Mouse (Mus musculus): ENCODE results near the gene Creld2. TPM values are rescaled to one million over a fixed set of nuclear protein-coding genes. Genes with fewer than 3 reads are reported as not detected.

Gene Creld2
- total RNA-seq, 2 experiments from 2014 or later: 21.4 to 26.5 TPM

GRCm38 (mm10) chr15:88832536-88832935 lies 13.1 kb downstream of the Creld2 start:
- H3K27ac ChIP-seq: no peak overlapping the region
- no peak for TF ChIP-seq CTCF (conservative IDR thresholded peaks at IDR 0.05)
- no peak overlapping the region for H3K4me3 ChIP-seq
- no peak for DNase-seq (ENCODE audit: low spot score in 2 of 2)

GRCm38 (mm10) chr15:88836031-88836430 lies 16.6 kb downstream of the Creld2 start:
- no peak for DNase-seq (ENCODE audit: low spot score in 2 of 2)
- H3K27ac ChIP-seq: no peak overlapping the region
- TF ChIP-seq CTCF (conservative IDR thresholded peaks at IDR 0.05): peak; percentile 40
- H3K4me3 ChIP-seq: no peak overlapping the region

GRCm38 (mm10) chr15:88836571-88836970 lies 17.1 kb downstream of the Creld2 start:
- Histone ChIP-seq H3K27ac (no peak overlapping the region), H3K4me3 (no peak overlapping the region)
- no peak for TF ChIP-seq CTCF (conservative IDR thresholded peaks at IDR 0.05)
- DNase-seq (ENCODE audit: low spot score in 2 of 2): no peak

GRCm38 (mm10) chr15:88837199-88837932 lies 17.9 kb downstream of the Creld2 start:
- peak overlapping the region; percentile 66 for H3K4me3 ChIP-seq
- H3K27ac ChIP-seq: peak overlapping the region; percentile 76
- peak; percentile 51 for TF ChIP-seq CTCF (conservative IDR thresholded peaks at IDR 0.05)
- peak; percentile 60 to 63 for DNase-seq (ENCODE audit: low spot score in 2 of 2)

- TF ChIP-seq CTCF (conservative IDR thresholded peaks at IDR 0.05): no peak
- no peak for DNase-seq (ENCODE audit: low spot score in 2 of 2)
- peak overlapping the region; percentile 66 for H3K4me3 ChIP-seq
- H3K27ac ChIP-seq: peak overlapping the region; percentile 76
Observed at GRCm38 (mm10) chr15:88837977-88838376, 18.5 kb downstream of the Creld2 start.

DNA sequence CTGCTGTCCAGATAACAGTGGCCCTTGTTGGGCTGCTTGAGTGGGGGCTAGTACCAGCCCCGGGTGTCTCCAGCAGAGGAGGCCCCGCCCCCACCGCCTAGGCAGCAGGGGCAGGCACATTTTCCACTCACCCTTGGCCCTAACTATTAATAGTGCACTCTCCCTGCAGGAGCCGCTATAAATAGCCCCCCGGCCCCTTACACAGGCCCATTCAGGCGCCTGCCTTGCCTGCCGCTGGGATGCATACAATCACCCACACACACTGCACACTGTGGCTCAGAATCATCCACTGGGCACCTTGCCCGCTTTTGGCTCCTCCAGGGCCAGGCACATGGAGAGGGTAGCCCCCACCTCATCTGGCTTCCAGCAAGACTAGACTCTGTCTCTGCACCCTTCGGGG lies 19.8 kb downstream of the Creld2 start:
- no peak for TF ChIP-seq CTCF (conservative IDR thresholded peaks at IDR 0.05)
- DNase-seq (ENCODE audit: low spot score in 2 of 2): peak; percentile 68 to 76
- peak overlapping the region; percentile 90 for H3K27ac ChIP-seq
- peak overlapping the region; percentile 1; the same call in 1 of the 2 replicates for H3K4me3 ChIP-seq

- TF ChIP-seq CTCF (conservative IDR thresholded peaks at IDR 0.05): no peak
- Histone ChIP-seq H3K27ac (peak overlapping the region; percentile 90), H3K4me3 (no peak overlapping the region)
- no peak for DNase-seq (ENCODE audit: low spot score in 2 of 2)
Observed at GRCm38 (mm10) chr15:88840126-88840525, 20.7 kb downstream of the Creld2 start.

GRCm38 (mm10) chr15:88841160-88841559 lies 21.7 kb downstream of the Creld2 start:
- DNase-seq (ENCODE audit: low spot score in 2 of 2): no peak
- Histone ChIP-seq H3K4me3 (no peak overlapping the region), H3K27ac (peak overlapping the region; percentile 39; the same call in 1 of the 2 replicates)
- TF ChIP-seq CTCF (conservative IDR thresholded peaks at IDR 0.05): no peak

DNA sequence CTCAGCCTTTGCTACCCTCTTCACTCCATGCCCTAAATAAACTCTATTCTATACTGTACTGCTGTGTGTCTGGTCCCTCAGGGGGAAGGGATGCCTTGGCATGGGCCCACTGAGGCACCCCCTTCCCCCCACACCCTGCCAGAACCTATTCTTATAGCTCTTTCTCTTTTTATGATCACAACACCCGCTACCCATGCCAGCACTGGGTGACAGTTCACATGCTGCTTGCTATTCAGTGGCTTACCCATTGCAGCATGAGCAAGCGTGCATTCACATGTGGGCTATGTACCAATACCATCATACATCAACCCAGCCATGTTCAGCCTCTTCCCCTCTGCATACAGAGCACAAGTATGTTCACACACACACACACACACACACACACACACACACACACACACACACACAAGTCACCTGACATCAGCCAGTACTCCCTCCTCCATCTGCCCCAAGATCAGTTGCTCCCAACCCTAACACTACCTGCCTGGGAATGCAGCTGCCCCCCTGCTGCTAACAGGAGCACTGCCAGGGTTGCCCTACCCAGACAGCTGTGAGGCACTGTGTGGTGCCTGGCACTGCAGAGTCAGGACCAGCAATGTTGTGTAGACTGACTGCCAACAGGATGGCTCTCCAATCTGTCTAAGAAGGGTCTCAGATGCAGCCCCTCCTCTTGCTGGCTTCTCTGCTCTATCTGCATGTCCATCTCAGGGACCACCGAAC lies 22.3 kb downstream of the Creld2 start:
- H3K27ac ChIP-seq: peak overlapping the region; percentile 64
- DNase-seq (ENCODE audit: low spot score in 2 of 2): no peak

GRCm38 (mm10) chr15:88842300-88842673 lies 22.8 kb downstream of the Creld2 start:
- peak overlapping the region; percentile 64 for H3K27ac ChIP-seq
- DNase-seq (ENCODE audit: low spot score in 2 of 2): no peak
- no peak overlapping the region for H3K4me3 ChIP-seq
- no peak for TF ChIP-seq CTCF (conservative IDR thresholded peaks at IDR 0.05)

More for the DNA sequence above, 22.3 kb downstream of the Creld2 start:
- no peak for TF ChIP-seq CTCF (conservative IDR thresholded peaks at IDR 0.05)
- H3K4me3 ChIP-seq: no peak overlapping the region

DNA sequence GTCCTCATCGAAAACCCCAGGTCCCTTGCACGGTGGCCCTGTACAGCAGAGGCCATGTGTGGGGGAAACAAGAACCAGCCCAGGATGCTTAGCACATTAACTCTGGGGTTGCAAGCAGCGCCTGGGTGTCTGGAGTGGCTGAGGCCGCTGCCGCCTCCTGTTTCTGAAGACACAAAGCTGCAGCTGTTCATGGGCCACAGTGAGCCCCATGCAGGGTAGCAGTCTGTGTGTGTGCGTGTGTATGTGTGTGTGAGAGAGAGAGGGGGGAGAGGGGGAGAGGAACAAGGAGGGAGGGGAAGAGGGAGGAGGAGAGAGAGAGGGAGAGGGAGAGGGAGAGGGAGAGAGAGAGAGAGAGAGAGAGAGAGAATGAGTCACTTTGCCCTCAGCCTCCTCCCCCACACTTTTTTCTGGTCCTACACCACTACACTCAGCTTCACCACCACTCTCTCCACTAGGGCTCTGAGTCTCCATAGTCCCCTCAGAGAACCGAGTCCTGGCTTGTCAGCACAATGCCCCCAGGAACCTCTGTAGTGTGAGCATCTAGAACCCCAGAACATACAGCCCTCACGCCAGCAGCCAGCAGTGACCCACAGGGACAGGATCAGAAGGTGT lies 24.1 kb downstream of the Creld2 start:
- H3K27ac ChIP-seq: peak overlapping the region; percentile 64
- no peak for TF ChIP-seq CTCF (conservative IDR thresholded peaks at IDR 0.05)
- H3K4me3 ChIP-seq: no peak overlapping the region
- no peak for DNase-seq (ENCODE audit: low spot score in 2 of 2)

DNA sequence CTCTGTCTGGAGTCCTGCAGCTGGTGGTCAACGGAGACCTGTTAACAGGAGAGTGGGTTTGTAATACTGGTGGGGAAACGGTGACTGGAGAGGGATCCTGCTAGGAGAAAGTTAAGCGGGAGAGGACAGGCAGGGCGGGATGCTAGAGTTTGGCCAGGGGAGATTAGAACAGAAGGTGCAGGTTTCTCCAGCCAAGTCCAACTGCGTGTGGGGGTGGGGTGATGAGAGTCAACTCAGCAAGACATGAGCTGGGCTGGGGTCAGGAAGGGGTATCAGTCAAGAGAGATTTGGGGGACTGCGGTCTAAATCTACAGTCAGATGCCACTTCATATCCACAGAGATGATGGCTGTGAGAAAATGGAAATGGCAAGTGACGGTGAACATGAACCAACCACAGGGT lies 25.5 kb downstream of the Creld2 start:
- DNase-seq (ENCODE audit: low spot score in 2 of 2): no peak
- no peak for TF ChIP-seq CTCF (conservative IDR thresholded peaks at IDR 0.05)
- no peak overlapping the region for H3K4me3 ChIP-seq

GRCm38 (mm10) chr15:88848661-88849060 lies 29.2 kb downstream of the Creld2 start:
- no peak overlapping the region for H3K4me3 ChIP-seq
- TF ChIP-seq CTCF (conservative IDR thresholded peaks at IDR 0.05): no peak

More for the DNA sequence above, 25.5 kb downstream of the Creld2 start:
- H3K27ac ChIP-seq: no peak overlapping the region

More at GRCm38 (mm10) chr15:88848661-88849060, 29.2 kb downstream of the Creld2 start:
- peak overlapping the region; percentile 91; the same call in 1 of the 2 replicates for H3K27ac ChIP-seq
- no peak for DNase-seq (ENCODE audit: low spot score in 2 of 2)

All from layer of hippocampus, adult 2 months (tissue).